Mouse (Mus musculus): ENCODE results near the gene Cxcr1.

Gene Cxcr1

DNA sequence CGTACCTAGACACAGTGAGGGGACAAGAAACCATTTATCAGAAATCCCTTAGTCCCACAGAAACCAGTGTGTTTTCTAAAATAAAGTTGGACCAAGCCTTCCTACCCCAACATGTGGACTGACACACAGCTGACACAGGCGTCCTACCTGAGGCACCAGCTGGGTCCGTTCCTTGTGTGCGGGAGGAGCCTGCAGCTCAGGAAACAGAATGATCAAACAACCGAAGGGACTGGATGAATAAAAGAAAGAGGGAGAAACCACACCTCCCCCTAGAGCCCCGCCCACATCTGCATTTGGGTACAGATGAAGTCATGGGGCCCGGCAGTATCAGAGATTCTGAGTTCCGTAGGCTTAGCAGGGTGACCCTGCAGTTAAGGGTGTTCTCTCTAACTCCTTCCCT lies at the start of gene Cxcr1:
Gene Cxcr1, minus strand, starts transcription at position 187 of the 400 bp plus-strand sequence.
- DNase-seq = no peak

GRCm38 (mm10) chr1:74240832-74241231 lies 46.4 kb upstream of the Cxcr1 start:
- no peak for DNase-seq

DNA sequence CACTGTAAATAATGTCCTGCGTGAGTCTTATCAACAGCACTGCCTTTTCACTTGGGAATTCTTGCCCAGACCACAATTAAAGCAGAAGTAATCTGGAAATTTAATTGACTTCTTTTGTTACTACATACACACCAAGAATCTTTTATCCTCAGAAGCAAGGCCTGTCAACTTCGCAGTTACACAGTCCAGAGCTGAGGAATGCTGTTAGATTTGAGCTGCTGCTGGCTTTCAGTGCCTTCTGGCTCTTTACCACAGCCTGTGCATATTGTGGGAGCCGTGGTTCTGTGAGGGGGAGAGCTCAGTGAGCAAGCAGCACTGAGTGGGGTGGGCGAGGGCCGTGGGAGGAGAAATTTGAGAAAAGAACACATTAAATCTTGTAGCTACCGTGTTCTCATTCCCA lies 45.9 kb upstream of the Cxcr1 start:
- no peak for DNase-seq

DNA sequence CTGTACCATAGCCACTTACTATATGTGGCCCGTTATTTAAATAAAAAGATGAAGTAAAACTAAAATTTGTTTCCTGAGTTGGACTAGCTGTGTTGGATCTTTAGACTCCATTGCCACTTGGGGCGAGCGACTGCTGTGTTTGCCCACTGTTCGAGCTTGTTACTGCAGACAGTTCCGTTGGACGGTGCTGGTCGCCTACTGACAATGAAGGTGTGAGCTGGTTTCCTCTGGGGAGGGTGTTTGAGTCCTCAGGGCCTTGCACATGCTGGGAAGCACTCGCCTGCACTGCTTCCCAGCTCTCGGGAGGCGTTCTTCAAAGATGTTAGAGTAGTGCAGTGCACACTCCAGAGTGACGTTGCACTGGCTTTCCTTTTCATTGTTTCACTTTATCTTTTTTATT lies 45.2 kb upstream of the Cxcr1 start:
- DNase-seq = no peak

DNA sequence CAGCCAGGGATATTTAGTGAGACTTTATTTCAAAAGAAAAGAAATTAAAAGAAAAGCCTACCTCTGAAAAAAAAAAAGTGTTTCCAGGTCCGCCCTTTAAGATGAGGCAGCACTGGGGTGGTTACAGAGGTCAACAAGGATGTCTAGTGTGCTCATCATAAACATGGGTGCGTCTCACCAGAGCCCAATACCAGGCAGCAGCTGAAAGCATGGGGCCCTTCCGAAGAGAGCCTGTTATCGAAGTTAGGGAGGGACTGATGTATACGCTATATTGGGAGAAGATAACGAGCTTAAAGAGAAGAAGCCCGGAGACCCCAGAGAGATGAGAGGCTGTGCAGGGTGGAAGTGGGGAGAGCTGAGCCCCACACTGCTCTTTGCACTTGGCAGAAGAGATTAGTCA lies 44.7 kb upstream of the Cxcr1 start:
- DNase-seq = no peak

- DNase-seq = no peak
Observed at GRCm38 (mm10) chr1:74238136-74238535, 43.7 kb upstream of the Cxcr1 start.

DNA sequence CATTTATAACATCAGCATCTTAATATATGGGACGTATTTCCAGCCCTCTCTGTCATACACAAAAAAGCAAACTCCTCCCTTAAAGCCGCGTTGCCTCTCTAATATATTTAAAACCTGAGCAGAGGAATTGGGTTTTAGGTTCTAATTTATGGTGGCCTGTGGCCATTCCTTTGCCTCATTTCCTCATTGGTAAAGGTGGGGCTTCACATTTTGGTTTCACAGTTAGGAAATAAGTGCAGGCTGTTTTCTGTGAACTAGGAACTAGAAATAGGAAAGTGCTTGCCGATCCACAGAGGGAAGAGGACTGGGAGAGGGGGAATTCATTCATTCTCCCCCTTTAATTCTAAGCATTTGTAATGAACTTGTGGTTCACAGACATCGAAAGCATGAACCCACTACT lies 43.2 kb upstream of the Cxcr1 start:
- no peak for DNase-seq

DNA sequence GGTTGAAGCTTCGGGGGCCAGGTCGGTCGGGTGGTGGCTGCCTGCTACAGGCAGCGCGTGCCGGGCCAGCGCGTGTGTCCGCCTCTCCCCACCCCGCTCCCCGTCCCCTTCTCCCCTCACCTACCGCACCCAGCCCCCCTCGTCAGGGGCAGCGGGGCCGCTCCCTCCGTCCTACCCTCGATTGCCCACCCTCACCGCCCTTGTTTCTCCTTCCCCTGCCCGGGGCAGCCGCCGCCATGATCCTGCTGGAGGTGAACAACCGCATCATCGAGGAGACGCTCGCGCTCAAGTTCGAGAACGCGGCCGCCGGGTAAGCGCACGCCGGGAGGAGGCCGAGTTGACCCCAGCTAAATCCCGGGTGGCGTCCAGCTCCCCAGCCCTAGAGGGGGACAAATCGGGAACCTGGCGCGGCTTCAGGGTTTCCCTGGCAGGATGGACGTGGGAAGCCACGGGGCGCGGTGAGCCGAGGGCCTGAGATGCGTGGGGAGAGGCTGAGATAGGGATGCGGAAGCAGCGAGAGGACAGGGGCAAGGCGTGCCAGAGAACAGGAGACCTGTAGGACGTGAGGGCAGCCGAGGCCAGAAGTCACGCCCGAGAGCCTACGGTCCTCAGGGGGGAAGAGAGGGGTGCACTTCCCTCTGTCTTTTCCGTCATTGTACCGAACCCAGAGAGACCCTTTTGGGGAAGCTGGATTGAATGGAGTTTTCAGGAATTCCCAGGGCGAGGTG lies 42.3 kb upstream of the Cxcr1 start:
- no peak for DNase-seq

DNA sequence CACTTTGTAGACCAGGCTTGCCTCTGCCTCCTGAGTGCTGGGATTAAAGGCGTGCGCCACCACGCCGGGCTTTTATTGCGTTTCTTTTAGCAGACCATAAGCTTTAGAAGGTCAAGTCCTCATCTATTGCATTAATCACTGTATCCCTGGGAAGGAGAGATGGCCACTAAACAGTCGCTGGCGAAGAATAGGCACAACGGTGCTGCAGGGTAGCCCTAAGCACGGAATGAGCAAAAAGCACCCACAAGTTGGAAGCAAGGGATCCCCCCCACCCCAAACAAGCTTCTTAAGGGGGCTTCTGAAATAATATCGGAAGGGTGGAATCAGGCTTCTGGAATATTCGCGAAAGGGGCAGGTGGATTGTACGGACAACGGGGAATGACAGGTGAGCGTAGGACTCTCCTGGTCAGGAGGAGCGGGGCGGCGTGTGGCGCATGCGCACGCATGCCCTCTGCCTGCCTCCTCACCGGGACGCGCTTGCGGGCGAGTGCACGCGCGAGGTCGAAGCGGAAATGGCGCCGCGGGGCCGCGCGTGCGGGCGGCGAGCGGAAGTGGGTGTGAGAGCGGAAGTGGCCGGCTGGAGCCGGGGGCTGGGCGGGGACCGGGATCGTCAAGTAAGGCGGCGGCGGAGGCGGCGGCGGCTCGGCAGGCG lies 41.6 kb upstream of the Cxcr1 start, which contains the start of gene Arpc2:
Gene Arpc2, plus strand, starts transcription at position 147 of the 652 bp plus-strand sequence.
- DNase-seq = peak; percentile 96

DNA sequence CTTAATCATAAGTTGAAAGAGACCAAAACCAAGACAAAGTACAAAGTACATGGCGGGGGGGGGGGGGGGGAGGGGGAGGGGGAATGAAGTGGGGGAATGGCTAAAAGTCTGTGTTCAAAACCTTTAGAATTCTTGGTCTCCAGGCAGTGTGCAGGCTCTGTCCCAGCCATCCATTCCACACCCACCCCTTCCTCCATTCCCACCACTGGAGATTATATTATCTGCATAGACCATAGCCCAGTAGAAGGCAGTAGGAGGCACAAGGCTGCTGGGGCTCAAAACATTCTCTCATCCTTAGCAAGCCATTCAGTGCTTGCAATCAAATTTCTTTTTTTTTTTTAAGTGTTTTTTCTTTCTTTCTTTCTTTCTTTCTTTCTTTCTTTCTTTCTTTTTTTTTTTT lies 36.6 kb upstream of the Cxcr1 start:
- no peak for DNase-seq

GRCm38 (mm10) chr1:74229942-74230341 lies 35.5 kb upstream of the Cxcr1 start:
- DNase-seq = no peak

DNA sequence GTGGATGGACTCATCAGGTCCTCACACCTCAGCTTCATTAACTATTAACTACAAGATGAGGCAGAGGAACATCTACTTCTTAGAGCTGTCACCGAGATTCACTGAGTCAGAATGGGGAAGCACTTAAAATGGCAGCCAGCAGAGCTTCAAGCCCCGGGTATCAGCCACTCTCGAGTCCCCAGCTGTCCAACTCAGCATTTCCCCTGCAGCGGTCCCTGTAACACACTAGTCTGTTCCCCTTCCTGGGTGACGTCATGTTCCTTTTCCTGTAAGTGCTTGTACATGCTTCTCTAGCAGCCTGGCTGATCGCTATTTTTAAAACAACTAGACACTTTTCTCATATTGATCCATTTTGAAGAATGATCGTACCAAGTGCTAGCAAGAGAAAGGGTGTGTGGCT lies 32.9 kb upstream of the Cxcr1 start:
- no peak for DNase-seq

DNA sequence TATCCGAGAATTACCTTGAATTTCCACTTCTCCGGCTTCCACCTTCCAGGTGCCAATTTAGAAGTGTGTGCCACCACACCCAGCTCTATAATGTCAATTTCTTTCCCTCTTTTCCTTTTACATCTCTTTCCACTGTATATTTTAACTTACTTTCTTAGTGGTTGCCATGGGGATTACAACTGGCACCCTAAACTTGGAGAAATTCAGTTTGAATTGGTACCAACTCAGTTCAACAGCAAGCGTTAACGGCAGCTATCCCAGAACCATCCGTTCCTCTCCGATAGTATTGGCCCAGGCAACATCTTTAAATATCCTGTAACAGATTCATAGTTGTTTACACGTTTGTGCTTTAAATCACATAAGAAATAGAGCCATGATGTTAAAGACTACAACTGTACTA lies 25.5 kb upstream of the Cxcr1 start:
- DNase-seq = no peak

DNA sequence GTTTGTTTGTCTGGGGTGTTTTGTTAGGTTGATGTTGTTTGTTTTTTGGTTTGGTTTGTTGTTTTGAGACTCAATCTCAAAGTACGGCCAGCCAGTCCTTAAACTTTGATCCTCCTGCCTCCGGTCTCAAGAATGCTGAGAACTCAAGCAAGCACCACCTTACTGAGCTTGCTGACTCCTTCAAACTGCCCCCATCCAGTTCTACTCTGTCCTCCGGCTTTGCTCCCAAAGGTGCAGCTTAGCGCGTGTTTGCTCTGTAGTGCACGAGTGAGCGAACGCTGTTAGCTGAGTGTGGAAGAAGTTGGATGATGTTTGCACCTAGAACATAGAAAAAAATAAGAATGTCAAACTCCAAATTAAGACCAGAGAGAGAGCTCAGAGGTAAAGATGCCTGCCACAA lies 14.5 kb upstream of the Cxcr1 start:
- DNase-seq = no peak

GRCm38 (mm10) chr1:74207906-74208305 lies 13.5 kb upstream of the Cxcr1 start:
- DNase-seq = no peak

DNA sequence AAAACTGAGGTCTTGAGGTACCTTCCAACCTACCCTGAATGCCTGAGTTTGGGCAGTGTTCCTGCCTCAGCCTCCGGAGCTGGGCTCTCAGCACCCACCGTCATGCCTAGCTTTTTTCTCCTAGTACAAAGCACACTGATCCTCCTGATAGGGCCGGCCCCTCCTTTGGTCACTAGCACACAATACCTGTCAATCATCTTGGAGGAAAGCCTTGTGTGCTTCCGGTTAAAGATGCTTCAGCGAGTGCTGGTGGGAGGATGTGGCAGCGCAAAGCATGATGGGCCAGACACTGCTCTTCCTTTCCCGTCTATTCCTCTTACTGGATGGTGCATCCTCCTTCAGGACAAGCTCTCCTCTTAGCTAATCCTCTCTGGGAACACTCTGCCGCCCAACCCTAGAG lies 12.2 kb upstream of the Cxcr1 start:
- no peak for DNase-seq

GRCm38 (mm10) chr1:74205881-74206280 lies 11.4 kb upstream of the Cxcr1 start:
- DNase-seq = peak; percentile 13

- no peak for DNase-seq
Observed at GRCm38 (mm10) chr1:74203457-74203856, 9.0 kb upstream of the Cxcr1 start.

- DNase-seq = no peak
Observed at GRCm38 (mm10) chr1:74201048-74201844, 6.8 kb upstream of the Cxcr1 start.

DNA sequence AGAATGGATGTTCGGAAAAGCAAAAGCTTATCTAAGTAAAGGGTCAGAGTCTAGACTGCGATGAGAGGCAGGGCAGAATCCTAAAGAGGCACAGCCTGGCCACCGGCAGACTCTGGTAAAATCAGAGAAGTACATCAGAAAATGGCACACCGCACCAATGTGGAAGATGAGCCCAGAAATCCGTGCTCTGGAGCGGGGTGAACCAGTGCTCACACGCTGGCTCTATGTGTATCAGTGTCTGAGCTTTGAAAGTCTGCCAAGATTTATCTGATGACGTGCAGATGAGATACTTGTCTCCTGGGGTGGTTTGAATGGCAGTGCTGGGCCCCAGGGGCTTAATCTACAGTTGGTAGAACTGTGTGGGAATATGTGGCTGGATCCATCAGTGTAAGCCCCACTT lies 4.6 kb upstream of the Cxcr1 start:
- DNase-seq = no peak

DNA sequence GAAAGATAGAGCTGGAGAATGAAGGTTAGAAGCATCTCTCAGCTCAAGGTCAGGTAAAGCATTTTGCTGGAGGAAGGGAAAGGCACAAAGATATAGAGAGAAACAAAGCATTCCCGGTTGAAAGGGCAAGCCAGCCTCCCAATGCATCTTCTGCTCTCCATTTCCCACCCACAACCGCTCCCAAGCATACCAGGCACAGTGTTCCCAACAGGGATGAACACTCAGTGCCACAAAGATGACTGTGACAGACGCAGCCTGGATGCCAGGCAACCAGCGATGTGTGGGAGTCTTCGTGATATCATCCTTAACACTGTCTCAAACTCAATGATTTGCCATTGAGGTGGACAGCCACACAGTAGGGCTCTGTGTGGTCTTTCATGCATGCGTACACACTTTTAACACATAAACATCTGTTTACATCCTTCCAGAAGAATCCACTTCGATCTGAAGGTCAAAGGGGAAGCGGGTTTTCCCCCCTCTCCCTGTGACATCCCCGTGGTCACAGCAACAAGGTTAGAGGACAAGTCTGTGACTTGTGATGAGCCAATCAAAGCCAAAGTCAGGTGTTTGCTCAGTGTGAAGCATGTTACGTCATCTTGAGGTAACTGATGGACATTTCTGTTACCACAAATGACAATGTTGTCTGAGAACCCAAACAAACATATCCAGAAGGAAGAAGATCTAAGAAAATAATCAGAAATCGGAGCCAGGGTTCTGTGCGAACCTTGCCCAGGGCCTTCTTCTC lies 3.5 kb upstream of the Cxcr1 start:
- no peak for DNase-seq

DNA sequence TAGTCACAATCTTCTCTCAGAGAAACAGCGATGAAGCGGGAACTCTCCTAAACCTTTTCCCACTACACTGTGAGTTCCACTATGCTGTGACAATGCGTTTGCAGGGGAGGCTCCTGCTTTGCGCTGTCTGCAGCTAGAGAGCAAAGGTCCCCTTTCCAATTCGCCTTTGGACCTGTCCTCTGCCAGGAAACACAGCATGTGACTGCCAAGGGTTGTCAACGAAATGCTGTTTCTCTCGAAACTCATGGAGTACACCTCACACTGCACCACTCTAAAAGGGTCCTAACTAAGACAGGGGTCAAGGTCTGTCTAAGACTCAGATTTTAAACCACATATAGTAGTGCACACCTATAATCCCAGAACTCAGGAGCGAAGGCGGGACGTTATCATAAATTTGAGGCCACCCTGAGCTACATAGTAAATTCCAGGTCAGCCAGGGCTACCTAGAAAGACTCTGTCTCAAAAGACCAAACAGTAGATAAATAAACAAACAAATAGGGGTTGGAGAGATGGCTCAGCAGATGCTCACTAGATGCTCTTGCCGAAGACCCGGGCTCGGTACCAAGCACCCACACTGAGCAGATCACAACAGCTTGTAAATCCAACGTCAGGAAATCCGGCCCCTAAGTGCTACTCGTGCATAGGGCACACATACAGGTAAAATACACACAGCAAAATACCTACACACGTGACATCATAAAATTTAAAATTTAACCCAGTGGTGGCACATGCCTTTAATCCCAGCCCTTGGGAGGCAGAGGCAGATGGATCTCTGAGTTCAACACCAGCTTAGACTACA lies 2.4 kb upstream of the Cxcr1 start:
- no peak for DNase-seq
